Comparison of ENCODE assay signal across 8 mouse cellular contexts in genomic region chr4:101356954-101357891, GRCm38 (mm10).
DNase-seq lines count a peak whose midpoint lies in the region; ATAC-seq and TF ChIP-seq lines count a peak whose summit lies in the region.

No protein-coding gene starts in this region.

- H3K9ac ChIP-seq in intestine, postnatal 0 days (ENCODE audit: low read depth, low read length), result peak overlapping the region; percentile 99
- peak overlapping the region; percentile 73 for H3K9ac ChIP-seq in liver, embryonic 12.5 days

- peak overlapping the region; percentile 58 for H3ac ChIP-seq in myocyte (ENCODE audit: control insufficient read depth, insufficient read length)

- no peak for TF ChIP-seq POLR2A in myocyte (IDR thresholded peaks at IDR 0.05; ENCODE audit: insufficient read length, low read depth)
- no peak for TF ChIP-seq POLR2A in thymus, adult 2 months (IDR thresholded peaks at IDR 0.05; ENCODE audit: control insufficient read depth, extremely low read depth, insufficient read depth, low read length, poor library complexity)

- peak overlapping the region; percentile 92 for H3K4me3 ChIP-seq in intestine, postnatal 0 days (ENCODE audit: low read depth, low read length)
- peak overlapping the region; percentile 71 for H3K4me3 ChIP-seq in liver, embryonic 12.5 days
- peak overlapping the region; percentile 44 for H3K4me3 ChIP-seq in myocyte
- H3K4me3 ChIP-seq in thymus, adult 2 months (ENCODE audit: control insufficient read depth, insufficient read depth, low read length), result peak overlapping the region; percentile 62

- H3K27me3 ChIP-seq in intestine, postnatal 0 days (replicated peaks; ENCODE audit: control insufficient read depth, insufficient read depth, low read length), result no peaks in the 10 kb centered on the region
- H3K27me3 ChIP-seq in liver, embryonic 12.5 days (replicated peaks), result peaks cover 46% of the 10 kb centered on the region
- H3K27me3 ChIP-seq in myocyte (ENCODE audit: control insufficient read depth, insufficient read depth, insufficient read length), result no peaks in the 10 kb centered on the region
- no peaks in the 10 kb centered on the region; the same call in 1 of the 2 replicates for H3K27me3 ChIP-seq in thymus, adult 2 months (ENCODE audit: control insufficient read depth, insufficient read depth, low read length)

- H3K36me3 ChIP-seq in intestine, postnatal 0 days (ENCODE audit: control insufficient read depth, insufficient read depth), result no peaks in the 10 kb centered on the region
- no peaks in the 10 kb centered on the region for H3K36me3 ChIP-seq in liver, embryonic 12.5 days
- no peaks in the 10 kb centered on the region for H3K36me3 ChIP-seq in myocyte (ENCODE audit: control insufficient read depth, insufficient read depth)
- no peaks in the 10 kb centered on the region for H3K36me3 ChIP-seq in thymus, adult 2 months (ENCODE audit: control insufficient read depth, insufficient read depth, low read length)

- H3K4me1 ChIP-seq in intestine, postnatal 0 days (replicated peaks; ENCODE audit: control insufficient read depth, insufficient read depth, low read length), result no peaks in the 10 kb centered on the region
- peaks cover 38% of the 10 kb centered on the region for H3K4me1 ChIP-seq in liver, embryonic 12.5 days
- peaks cover 11% of the 10 kb centered on the region for H3K4me1 ChIP-seq in thymus, adult 2 months (replicated peaks; ENCODE audit: control insufficient read depth, insufficient read depth, low read length)

- 6% methylated on average over 31 of the region's 31 CpGs for WGBS in intestine, postnatal 0 days
- WGBS in liver, embryonic 12.5 days (ENCODE audit: insufficient replicate concordance), result 10% methylated on average over 31 of the region's 31 CpGs
- under 1% methylated on average over 31 of the region's 31 CpGs for WGBS in thymus, adult 2 months

- H3K9me3 ChIP-seq in intestine, postnatal 0 days (ENCODE audit: control insufficient read depth), result no peaks in the 10 kb centered on the region
- H3K9me3 ChIP-seq in liver, embryonic 12.5 days (replicated peaks), result no peaks in the 10 kb centered on the region

- H3K79me2 ChIP-seq in myocyte (ENCODE audit: control insufficient read depth, insufficient read depth), result no peaks in the 10 kb centered on the region

- H3K27ac ChIP-seq in intestine, postnatal 0 days (ENCODE audit: low read depth, low read length), result peak overlapping the region; percentile 98
- no peak overlapping the region for H3K27ac ChIP-seq in liver, embryonic 12.5 days
- peak overlapping the region; percentile 72 for H3K27ac ChIP-seq in thymus, adult 2 months (ENCODE audit: control insufficient read depth, insufficient read depth, low read length)

- peak; percentile 89 for DNase-seq in 416B (ENCODE audit: low read depth)
- DNase-seq in NIH3T3 (ENCODE audit: low read depth), result peak; percentile 43
- peak; percentile 33 for DNase-seq in embryo, embryonic 11 days
- peak; percentile 78 to 88 for DNase-seq in heart, adult 18-20 months
- DNase-seq in thymus, adult 2 months, result peak; percentile 34

- ATAC-seq in intestine, postnatal 0 days, result peak; percentile 31
- ATAC-seq in liver, embryonic 12.5 days, result no peak

- TF ChIP-seq CTCF in intestine, postnatal 0 days (IDR thresholded peaks at IDR 0.05; ENCODE audit: low read depth), result no peak
- TF ChIP-seq CTCF in thymus, adult 2 months (IDR thresholded peaks at IDR 0.05; ENCODE audit: borderline replicate concordance, control insufficient read depth, extremely low read depth, insufficient read depth, low read length, poor library complexity), result no peak

- peak overlapping the region; percentile 93 for H3K4me2 ChIP-seq in intestine, postnatal 0 days (replicated peaks; ENCODE audit: low read depth)
- H3K4me2 ChIP-seq in liver, embryonic 12.5 days, result peak overlapping the region; percentile 91
- peak overlapping the region; percentile 98 for H3K4me2 ChIP-seq in myocyte (ENCODE audit: low read depth)

TF ChIP-seq in myocyte, 11 proteins besides CTCF, POLR2A, EP300 and RAD21:
- TF ChIP-seq REST (IDR thresholded peaks at IDR 0.05; ENCODE audit: insufficient read depth, insufficient read length) (no peak), MAX (IDR thresholded peaks at IDR 0.05; ENCODE audit: low read depth) (no peak), MYOD1 (IDR thresholded peaks at IDR 0.05; ENCODE audit: control insufficient read depth in 1 of 3, insufficient read length in 2 of 3, low read depth in 2 of 3) (no peak), MYOG (IDR thresholded peaks at IDR 0.05; ENCODE audit: control insufficient read depth in 1 of 3, insufficient read depth in 1 of 3, insufficient read length in 2 of 3, low read depth in 2 of 3) (no peak), USF1 (IDR thresholded peaks at IDR 0.05; ENCODE audit: low read depth) (no peak), E2F4 (IDR thresholded peaks at IDR 0.05; ENCODE audit: insufficient read depth) (no peak)

Comparison
In these comparisons a context has a peak if more than half of its experiments do, and no peak if none do; other contexts are left out.
1. DNase-seq: peak in every context shown above with its lines; median percentile 89 in 416B; 83 in heart, adult 18-20 months; 43 in NIH3T3; 34 in thymus, adult 2 months; 33 in embryo, embryonic 11 days.